In the genomic region with DNA sequence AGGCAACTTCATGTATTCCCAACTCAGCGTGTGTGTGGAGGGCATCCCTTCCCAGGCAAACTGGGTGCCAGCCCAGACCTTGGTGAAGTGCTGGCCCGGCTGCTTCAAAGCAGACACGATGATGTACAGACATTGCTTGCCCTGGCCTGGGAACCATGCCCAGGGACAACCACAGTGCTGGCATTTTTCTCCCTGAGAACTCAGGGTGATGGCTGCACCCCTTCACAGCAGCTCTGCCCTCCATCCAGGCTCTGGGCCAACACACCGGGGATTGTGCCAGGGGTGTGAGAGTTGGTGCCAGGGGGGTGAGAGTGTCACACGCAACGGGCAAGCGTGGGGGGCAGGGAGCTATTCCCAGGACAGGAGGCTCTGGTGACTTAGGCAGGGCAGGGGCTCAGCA, we compare ENCODE assay signal across 9 mouse cellular contexts. TPM values are rescaled to one million over a fixed set of nuclear protein-coding genes. Genes with fewer than 3 reads are reported as not detected.
DNase-seq lines count a peak whose midpoint lies in the region; ATAC-seq and TF ChIP-seq lines count a peak whose summit lies in the region.
"Had no signal": no experiment of that assay in that cellular context is flagged by ENCODE, and none has a peak within 500 bp of the region (broad histone marks: within the 10 kb centered on the region; RNA-seq: fewer than 3 reads in every experiment).

No protein-coding gene starts in this region.

- no peak overlapping the region for H3K9ac ChIP-seq in heart, adult 2 months (ENCODE audit: low read depth, low read length)
- no peak overlapping the region for H3K9ac ChIP-seq in embryonic facial prominence, embryonic 14.5 days (ENCODE audit: low read depth, low read length)
- H3K9ac ChIP-seq in lung, embryonic 16.5 days (ENCODE audit: low read length), result no peak overlapping the region

- no peak for TF ChIP-seq CTCF in heart, adult 2 months (IDR thresholded peaks at IDR 0.05)

- TF ChIP-seq POLR2A in heart, adult 2 months (IDR thresholded peaks at IDR 0.05; ENCODE audit: insufficient read depth, low read depth, low read length), result no peak

- 0 out of 2 replicates have a peak, but pooled peaks have one; percentile 51 for TF ChIP-seq EP300 in heart, adult 2 months (IDR thresholded peaks at IDR 0.05; ENCODE audit: insufficient read depth, low read depth, low read length)

- no peak for ATAC-seq in embryonic facial prominence, embryonic 14.5 days (ENCODE audit: low read depth)
- ATAC-seq in lung, embryonic 16.5 days (ENCODE audit: low read depth), result 0 out of 2 replicates have a peak, but pooled peaks have one; percentile 21

- H3K4me3 ChIP-seq in heart, adult 2 months, result no peak overlapping the region
- no peak overlapping the region for H3K4me3 ChIP-seq in heart, embryonic 10.5 days
- H3K4me3 ChIP-seq in embryonic facial prominence, embryonic 14.5 days (ENCODE audit: low read depth, low read length), result no peak overlapping the region
- H3K4me3 ChIP-seq in lung, embryonic 16.5 days (ENCODE audit: low read length), result no peak overlapping the region
- H3K4me3 ChIP-seq: megakaryocyte, embryonic 14.5 days had no signal

- H3K79me2 ChIP-seq in heart, adult 2 months (replicated peaks; ENCODE audit: control insufficient read depth, insufficient read depth, low read length), result no peaks in the 10 kb centered on the region

- WGBS in heart, adult 2 months, result 47% methylated on average over 7 of the region's 7 CpGs
- 85% methylated on average over 7 of the region's 7 CpGs for WGBS in heart, embryonic 10.5 days
- WGBS in embryonic facial prominence, embryonic 14.5 days, result 71% methylated on average over 7 of the region's 7 CpGs
- 58% methylated on average over 7 of the region's 7 CpGs for WGBS in lung, embryonic 16.5 days

- no peak overlapping the region for H3K27ac ChIP-seq in heart, adult 2 months
- H3K27ac ChIP-seq in heart, embryonic 10.5 days, result no peak overlapping the region
- no peak overlapping the region for H3K27ac ChIP-seq in embryonic facial prominence, embryonic 14.5 days (replicated peaks; ENCODE audit: low read depth, low read length)
- no peak overlapping the region for H3K27ac ChIP-seq in lung, embryonic 16.5 days (ENCODE audit: low read length)

- DNase-seq in heart, adult 2 months, result peak; percentile 79 to 84
- DNase-seq in heart, embryonic 10.5 days (ENCODE audit: low spot score), result no peak
- DNase-seq in adrenal gland, adult (ENCODE audit: inconsistent age in 2 of 2, low spot score in 1 of 2), result peak; percentile 88 to 92
- peak; percentile 32 for DNase-seq in embryonic facial prominence, embryonic 14.5 days (ENCODE audit: low spot score)
- peak; percentile 95 for DNase-seq in heart, postnatal 4 days
- DNase-seq in testis, postnatal 10 days (ENCODE audit: low spot score), result peak; percentile 76
- no peak for DNase-seq in retina, embryonic 14.5 days (ENCODE audit: low spot score)

- H3K36me3 ChIP-seq in heart, adult 2 months (ENCODE audit: control insufficient read depth, insufficient read depth, low read length), result no peaks in the 10 kb centered on the region
- H3K36me3 ChIP-seq in heart, embryonic 10.5 days, result no peaks in the 10 kb centered on the region
- no peaks in the 10 kb centered on the region for H3K36me3 ChIP-seq in embryonic facial prominence, embryonic 14.5 days (ENCODE audit: control insufficient read depth, insufficient read depth, low read length)
- H3K36me3 ChIP-seq in lung, embryonic 16.5 days (ENCODE audit: control insufficient read depth, insufficient read depth, low read length), result no peaks in the 10 kb centered on the region

- no peaks in the 10 kb centered on the region for H3K27me3 ChIP-seq in heart, adult 2 months (ENCODE audit: control insufficient read depth, insufficient read depth, low read length)
- no peaks in the 10 kb centered on the region for H3K27me3 ChIP-seq in heart, embryonic 10.5 days (ENCODE audit: insufficient read depth, poor library complexity, severe bottlenecking)
- H3K27me3 ChIP-seq in embryonic facial prominence, embryonic 14.5 days (replicated peaks; ENCODE audit: control insufficient read depth, insufficient read depth, low read length), result no peaks in the 10 kb centered on the region
- no peaks in the 10 kb centered on the region for H3K27me3 ChIP-seq in lung, embryonic 16.5 days (ENCODE audit: control insufficient read depth, insufficient read depth, low read depth, low read length)

- H3K4me2 ChIP-seq in embryonic facial prominence, embryonic 14.5 days (ENCODE audit: low read depth, low read length), result no peak overlapping the region
- no peak overlapping the region for H3K4me2 ChIP-seq in lung, embryonic 16.5 days (ENCODE audit: low read depth, low read length)

- H3K4me1 ChIP-seq in heart, adult 2 months (ENCODE audit: control insufficient read depth, insufficient read depth, low read length), result no peaks in the 10 kb centered on the region
- H3K4me1 ChIP-seq in heart, embryonic 10.5 days, result 0 out of 2 replicates have a peak, but pooled peaks cover 12% of the 10 kb centered on the region
- H3K4me1 ChIP-seq in embryonic facial prominence, embryonic 14.5 days (ENCODE audit: control insufficient read depth, insufficient read depth, low read length), result no peaks in the 10 kb centered on the region
- H3K4me1 ChIP-seq in lung, embryonic 16.5 days (replicated peaks; ENCODE audit: control insufficient read depth, insufficient read depth, low read length), result no peaks in the 10 kb centered on the region; the same call in 1 of the 2 replicates

- intact Hi-C loops in heart, adult 2 months (cut with DNase I), result no loop called here

- H3K9me3 ChIP-seq in heart, embryonic 10.5 days, result no peaks in the 10 kb centered on the region
- no peaks in the 10 kb centered on the region for H3K9me3 ChIP-seq in embryonic facial prominence, embryonic 14.5 days (ENCODE audit: control insufficient read depth, low read length)
- H3K9me3 ChIP-seq in lung, embryonic 16.5 days (ENCODE audit: control insufficient read depth, low read length), result no peaks in the 10 kb centered on the region

RNA-seq across cellular contexts. Expression of gene 1190005I06Rik, which starts 2.8 kb away (rescaled TPM):
- total RNA-seq in heart, adult 2 months (2021), result 1 to 10 TPM; 3.9 to 5.3 TPM
- 3.0 and 6.0 TPM in 2 replicates for polyA plus RNA-seq in heart, adult 2 months (2012; rRNA removed)
- 4.6 and 7.7 TPM in 2 replicates for polyA plus RNA-seq in heart, embryonic 10.5 days (2016; fragmentation: Nextera tagmentation; extraction: Ambion mirVana)
- polyA plus RNA-seq in embryonic facial prominence, embryonic 14.5 days (2014; fragmentation: Nextera tagmentation; extraction: Ambion mirVana), result 6.9 and 7.4 TPM in 2 replicates
- total RNA-seq in heart, postnatal 4 days (2021), result 1 to 10 TPM; 7.5 to 9.3 TPM
- polyA plus RNA-seq in lung, embryonic 16.5 days (2015; fragmentation: Nextera tagmentation; extraction: Ambion mirVana), result 4.5 and 5.4 TPM in 2 replicates

RNA-seq across cellular contexts. Expression of gene Gm27021, which starts 23.2 kb away (rescaled TPM):
- total RNA-seq in heart, adult 2 months (2021), result not detected
- not detected in 2 replicates for polyA plus RNA-seq in heart, adult 2 months (2012; rRNA removed)
- polyA plus RNA-seq in heart, embryonic 10.5 days (2016; fragmentation: Nextera tagmentation; extraction: Ambion mirVana), result 1.9 and 2.8 TPM in 2 replicates
- polyA plus RNA-seq in embryonic facial prominence, embryonic 14.5 days (2014; fragmentation: Nextera tagmentation; extraction: Ambion mirVana), result 2.7 and 3.3 TPM in 2 replicates
- not detected for total RNA-seq in heart, postnatal 4 days (2021)
- 2.5 and 3.2 TPM in 2 replicates for polyA plus RNA-seq in lung, embryonic 16.5 days (2015; fragmentation: Nextera tagmentation; extraction: Ambion mirVana)

RNA-seq across cellular contexts. Expression of gene Cox4i1, which starts 23.4 kb away (rescaled TPM):
- total RNA-seq in heart, adult 2 months (2021), result 1,000 to 10,000 TPM; 4,113 to 4,965 TPM
- 4,656 and 4,851 TPM in 2 replicates for polyA plus RNA-seq in heart, adult 2 months (2012; rRNA removed)
- polyA plus RNA-seq in heart, embryonic 10.5 days (2016; fragmentation: Nextera tagmentation; extraction: Ambion mirVana), result 1,295 and 1,617 TPM in 2 replicates
- 977 and 1,053 TPM in 2 replicates for polyA plus RNA-seq in embryonic facial prominence, embryonic 14.5 days (2014; fragmentation: Nextera tagmentation; extraction: Ambion mirVana)
- 1,000 to 10,000 TPM; 2,981 to 3,274 TPM for total RNA-seq in heart, postnatal 4 days (2021)
- 1,058 and 1,114 TPM in 2 replicates for polyA plus RNA-seq in lung, embryonic 16.5 days (2015; fragmentation: Nextera tagmentation; extraction: Ambion mirVana)

RNA-seq across cellular contexts. Expression of gene Emc8, which starts 23.7 kb away (rescaled TPM):
- 10 to 100 TPM; 42.2 to 46.3 TPM for total RNA-seq in heart, adult 2 months (2021)
- polyA plus RNA-seq in heart, adult 2 months (2012; rRNA removed), result 34.1 and 36.9 TPM in 2 replicates
- polyA plus RNA-seq in heart, embryonic 10.5 days (2016; fragmentation: Nextera tagmentation; extraction: Ambion mirVana), result 249 and 314 TPM in 2 replicates
- 221 and 243 TPM in 2 replicates for polyA plus RNA-seq in embryonic facial prominence, embryonic 14.5 days (2014; fragmentation: Nextera tagmentation; extraction: Ambion mirVana)
- 10 to 100 TPM; 78.7 to 82.4 TPM for total RNA-seq in heart, postnatal 4 days (2021)
- polyA plus RNA-seq in lung, embryonic 16.5 days (2015; fragmentation: Nextera tagmentation; extraction: Ambion mirVana), result 237 and 248 TPM in 2 replicates

RNA-seq across cellular contexts. Expression of gene Gins2, which starts 55.6 kb away (rescaled TPM):
- 1 to 10 TPM; 1.1 to 1.5 TPM for total RNA-seq in heart, adult 2 months (2021)
- 1.3 and 1.4 TPM in 2 replicates for polyA plus RNA-seq in heart, adult 2 months (2012; rRNA removed)
- 106 and 125 TPM in 2 replicates for polyA plus RNA-seq in heart, embryonic 10.5 days (2016; fragmentation: Nextera tagmentation; extraction: Ambion mirVana)
- 82.7 and 94.0 TPM in 2 replicates for polyA plus RNA-seq in embryonic facial prominence, embryonic 14.5 days (2014; fragmentation: Nextera tagmentation; extraction: Ambion mirVana)
- 10 to 100 TPM; 42.0 to 43.2 TPM for total RNA-seq in heart, postnatal 4 days (2021)
- 90.8 and 99.5 TPM in 2 replicates for polyA plus RNA-seq in lung, embryonic 16.5 days (2015; fragmentation: Nextera tagmentation; extraction: Ambion mirVana)

Comparison
In these comparisons a context has a peak if more than half of its experiments do, and no peak if none do; other contexts are left out.
1. DNase-seq: peak in heart, adult 2 months (2 of 2), adrenal gland, adult (2 of 2), embryonic facial prominence, embryonic 14.5 days (single experiment), heart, postnatal 4 days (single experiment) and testis, postnatal 10 days (single experiment); none in heart, embryonic 10.5 days (single experiment) and retina, embryonic 14.5 days (single experiment).